Mouse (Mus musculus) adrenal gland, adult (tissue): ENCODE measurements at regions not wholly inside any gene's neighbourhood (a gene's known extent, or its start where the extent isn't known, plus 50 kb on each side); places are given as distances from the start of the nearest gene placed in this dataset.
"Not testable (repeated sequence)": the region's sequence is repeated elsewhere in the genome, so short reads cannot be mapped to it uniquely, and the experiment has no call there.

Experiments used
- DNase-seq, 2 experiments: peaks; one replicate each; pipeline ENCODE4 v3.0.0; 2022 to 2023; ENCODE audit warnings: low spot score in 1 of 2; ENCODE audit not compliant: inconsistent age in 2 of 2

DNA sequence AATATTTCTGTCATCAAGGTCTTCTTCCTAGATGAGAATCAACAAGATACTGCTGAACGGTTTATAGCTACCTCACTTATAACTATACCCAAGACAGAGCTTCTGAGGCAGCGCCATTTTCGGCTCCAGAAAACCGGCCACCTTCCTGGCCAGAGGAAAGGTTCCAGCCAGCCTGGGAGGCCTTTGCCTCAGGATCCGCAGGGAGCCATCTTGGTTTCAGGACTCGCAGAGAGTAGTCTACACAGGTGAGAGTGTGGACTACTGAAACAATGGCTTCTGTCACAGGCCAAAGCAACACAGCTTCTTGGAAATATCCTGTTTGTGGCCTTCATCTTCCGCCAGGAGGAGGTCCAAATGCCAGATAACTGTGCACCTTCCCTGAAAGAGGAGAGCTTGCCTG, 447.5 kb downstream of the Kcnt2 start:
- no peak for DNase-seq

DNA sequence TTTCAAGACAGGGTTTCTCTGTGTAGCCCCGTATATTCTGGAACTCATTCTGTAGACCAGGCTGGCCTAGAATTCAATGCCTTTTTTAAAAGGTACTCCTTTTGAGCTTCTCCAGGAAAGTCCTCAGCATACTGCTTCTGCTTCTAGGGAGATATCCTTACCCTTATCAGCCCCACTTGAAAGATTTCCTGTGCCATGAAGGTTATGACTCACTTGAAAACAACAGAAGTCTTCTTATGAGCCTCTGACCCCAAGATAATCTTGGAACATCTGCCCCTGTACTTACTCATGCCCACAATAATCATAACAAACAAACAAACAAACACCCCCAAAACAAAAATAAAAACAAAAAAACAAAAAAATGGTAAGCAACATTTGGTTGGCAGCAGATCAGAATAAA, 484.2 kb downstream of the Kcnt2 start:
- DNase-seq: peak in 1 of 2 experiments; percentile 1

DNA sequence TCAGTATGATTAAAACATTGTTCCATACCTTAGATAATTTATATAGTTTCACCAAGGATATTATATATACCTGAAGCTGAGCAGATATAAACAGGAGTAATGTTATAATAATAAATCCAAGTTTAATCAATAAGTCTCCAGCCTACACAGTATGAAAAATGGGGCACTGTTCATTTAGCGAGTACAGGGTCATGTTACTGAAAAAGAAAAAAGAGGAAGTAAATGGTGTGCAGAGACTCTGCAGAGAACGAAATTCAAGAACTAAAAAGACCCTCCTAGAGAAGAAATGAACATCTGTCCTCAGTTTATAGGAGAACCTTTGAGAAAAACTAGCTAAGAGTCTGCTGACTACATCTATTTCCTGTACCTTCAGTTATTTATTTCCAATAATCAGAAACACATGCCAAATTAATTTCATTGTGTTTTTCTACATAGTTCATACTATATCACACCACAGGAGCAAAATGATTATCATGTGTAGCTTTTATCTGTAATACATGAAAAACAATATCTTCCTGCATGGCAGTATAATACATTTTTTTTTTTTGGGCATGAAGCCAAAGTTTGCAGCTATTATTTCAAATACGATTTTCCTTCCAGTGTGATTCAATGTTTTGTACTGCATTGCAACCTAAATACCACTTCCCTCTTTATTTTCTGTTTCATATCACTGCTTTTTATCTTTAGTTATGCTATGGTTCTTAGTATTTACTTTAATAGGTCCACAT, 493.2 kb downstream of the Kcnt2 start:
- DNase-seq: no peak

DNA sequence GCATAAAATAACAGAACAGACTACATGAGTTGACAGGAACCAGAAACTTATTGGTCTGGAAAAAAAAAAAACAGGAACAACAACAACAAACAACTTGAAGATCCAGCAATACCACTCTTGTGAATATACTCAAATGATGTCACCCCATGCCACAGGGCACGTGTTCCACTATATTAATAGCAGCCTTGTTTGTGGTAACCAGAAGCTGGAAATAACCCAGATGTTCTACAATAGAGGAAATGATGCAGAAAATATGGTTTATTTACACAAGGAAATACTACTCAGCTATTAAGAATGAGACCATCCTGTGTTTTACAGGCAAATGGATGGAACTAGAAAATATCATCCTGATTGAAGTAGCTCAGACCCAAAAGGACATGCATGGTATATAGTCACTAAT, 494.1 kb downstream of the Kcnt2 start:
- DNase-seq: no peak

DNA sequence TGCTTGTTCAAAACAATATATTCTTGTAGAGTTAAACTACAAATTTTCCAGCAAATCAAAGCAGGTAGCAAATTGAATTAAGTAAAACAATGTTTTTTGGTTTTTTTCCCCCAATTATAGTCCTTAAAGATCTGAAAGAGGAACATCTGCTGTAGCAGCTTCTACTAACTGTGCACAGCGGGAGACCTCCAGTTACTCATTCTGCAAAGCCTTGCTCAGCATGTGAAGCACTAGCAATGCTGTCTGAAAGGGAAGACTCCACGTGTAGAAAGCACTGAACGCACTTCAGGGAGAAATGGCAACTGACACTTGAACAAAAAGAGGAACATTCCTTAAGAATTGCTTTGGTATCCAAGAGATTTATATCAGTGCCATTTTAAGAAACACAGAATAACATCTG, 502.1 kb downstream of the Kcnt2 start:
- DNase-seq: no peak

DNA sequence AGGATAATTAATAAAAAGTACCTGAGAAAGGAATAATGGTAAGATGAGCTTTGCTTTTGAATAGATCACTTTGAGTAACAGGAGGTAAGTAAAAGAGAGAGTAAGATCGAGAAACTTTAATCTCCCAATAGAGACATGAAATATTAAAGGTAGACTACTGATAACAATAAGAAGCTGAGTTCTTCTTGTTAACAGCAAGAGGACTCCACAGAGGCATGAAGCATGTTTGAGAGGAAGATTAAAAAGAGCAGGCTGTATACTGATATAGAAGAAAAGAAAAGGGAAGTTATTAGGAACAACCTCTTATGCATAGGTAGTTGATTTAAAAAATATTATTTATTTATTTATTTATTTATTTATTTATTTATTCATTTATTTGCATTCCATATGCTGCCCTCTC, 519.9 kb downstream of the Kcnt2 start:
- DNase-seq: no peak

DNA sequence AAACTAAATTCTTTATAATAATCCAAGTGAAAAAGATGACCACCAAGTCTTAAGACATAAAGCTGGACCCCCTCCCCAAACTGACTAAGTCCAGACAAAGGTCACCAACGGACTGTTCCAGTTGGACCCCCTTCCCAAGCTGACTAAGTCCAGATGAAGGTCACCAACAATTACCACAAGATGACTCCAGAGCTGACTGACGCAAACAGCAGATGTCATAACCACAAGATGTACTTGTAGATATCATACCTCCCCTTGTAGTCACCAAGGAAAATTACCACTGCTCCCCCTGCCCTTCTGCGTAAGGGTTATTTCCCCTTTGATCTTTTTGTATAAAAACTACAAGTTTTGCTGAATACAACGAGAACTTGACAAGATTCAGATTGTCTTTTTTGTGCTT, 527.8 kb downstream of the Kcnt2 start:
- not testable (repeated sequence) for DNase-seq

DNA sequence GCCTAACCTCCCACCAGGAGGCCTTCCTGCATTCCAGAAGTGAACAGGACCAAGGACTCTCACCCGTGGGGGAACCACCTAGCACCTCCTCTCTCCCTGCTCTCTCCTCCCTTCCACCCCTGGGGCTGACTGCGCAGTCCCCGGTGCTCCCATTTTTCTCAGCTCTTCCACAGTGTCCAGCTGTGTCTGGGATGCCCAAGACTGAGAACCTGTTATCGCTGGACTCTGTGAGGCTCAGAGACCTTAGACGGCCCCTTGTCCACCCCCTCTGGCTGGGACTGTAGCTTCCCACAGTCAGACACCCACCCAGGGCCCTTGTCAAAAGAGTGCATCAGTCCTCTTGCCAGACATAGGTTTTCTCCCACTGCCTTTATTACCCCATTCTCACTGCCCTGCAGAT, 564.2 kb downstream of the Kcnt2 start:
- no peak for DNase-seq

DNA sequence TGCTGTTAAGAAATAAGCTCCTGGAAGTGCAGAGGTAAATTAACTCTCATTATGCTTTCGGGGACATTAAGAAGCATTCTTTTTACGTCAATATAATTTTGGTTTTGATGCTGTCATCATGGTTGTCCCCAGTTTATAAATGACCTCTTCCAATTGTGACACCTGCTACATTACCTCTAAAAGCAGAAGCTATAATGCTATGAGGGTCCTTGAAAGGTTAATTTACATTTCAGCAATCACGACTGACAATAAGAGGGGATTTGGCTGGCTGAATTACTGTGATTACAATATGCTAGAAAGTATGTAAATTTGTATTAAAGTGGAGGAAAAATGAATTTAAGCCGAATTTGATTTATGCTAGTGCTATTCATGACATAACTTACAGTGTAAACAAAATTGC, 592.8 kb downstream of the Kcnt2 start:
- peak in 1 of 2 experiments; percentile 4 for DNase-seq

DNA sequence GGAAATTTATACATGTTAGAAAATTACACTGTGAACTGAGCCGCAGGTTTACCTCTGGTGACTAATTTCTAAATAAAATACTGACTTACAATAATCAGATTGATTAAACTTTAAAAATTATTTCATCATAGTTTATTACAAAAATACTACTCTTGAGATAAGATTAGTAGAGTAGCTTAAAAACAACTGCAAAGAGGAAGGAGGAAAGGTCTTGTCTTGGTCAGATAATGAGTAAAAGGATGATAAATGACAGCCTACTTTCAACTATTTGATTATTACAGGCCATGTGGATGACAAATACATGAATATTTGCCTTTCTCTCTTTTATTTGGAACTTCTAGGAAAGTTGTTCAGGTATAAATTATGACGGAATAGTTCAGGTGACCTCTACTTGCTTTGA, 594.6 kb downstream of the Kcnt2 start:
- DNase-seq: no peak

DNA sequence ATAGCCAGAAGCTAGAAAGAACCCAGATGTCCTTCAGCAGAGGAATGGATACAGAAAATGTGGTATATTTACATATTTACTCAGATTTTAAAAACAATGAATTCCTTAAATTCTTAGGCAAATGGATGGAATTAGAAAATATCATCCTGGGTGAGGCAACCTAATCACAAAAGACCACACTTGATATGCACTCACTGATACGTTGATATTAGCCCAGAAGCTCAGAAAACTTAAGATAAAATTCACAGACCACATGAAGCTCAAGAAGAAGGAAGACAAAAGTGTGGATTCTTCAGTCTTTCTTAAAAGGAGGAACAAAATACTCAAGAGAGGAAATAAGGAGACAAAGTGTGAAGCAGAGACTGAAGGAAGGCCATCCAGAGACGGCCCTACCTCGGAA, 602.1 kb downstream of the Kcnt2 start:
- not testable (repeated sequence) for DNase-seq

DNA sequence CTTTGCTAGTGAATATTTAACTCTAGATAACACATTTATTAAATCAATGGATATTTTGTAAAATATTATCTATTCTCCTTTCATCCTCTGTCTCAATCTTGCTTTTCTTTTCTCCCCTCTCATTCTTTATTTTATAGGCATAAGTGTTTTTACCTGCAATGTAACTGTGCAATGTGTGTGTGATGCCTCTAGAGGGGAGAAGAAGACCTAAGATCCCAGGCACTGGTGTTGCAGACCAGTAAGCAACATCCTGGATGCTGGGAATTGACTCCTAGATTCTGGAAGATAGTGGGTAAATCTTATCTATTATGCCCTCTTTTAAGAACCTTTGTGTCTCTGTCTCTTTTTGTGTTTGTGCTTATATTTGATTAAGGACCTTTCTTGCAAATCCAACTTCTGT, 605.6 kb downstream of the Kcnt2 start:
- DNase-seq: no peak
